Mouse (Mus musculus) frontal cortex, postnatal 25 days (tissue): Measurements from ENCODE around the gene Hbb-y.
"Not testable (repeated sequence)": the region's sequence is repeated elsewhere in the genome, so short reads cannot be mapped to it uniquely, and the experiment has no call there.

Source experiments
- DNase-seq, 2 experiments: peaks; one replicate each; pipeline ENCODE4 v3.0.0; 2022; ENCODE audit warnings: low spot score in 2 of 2

Hbb-y gene

GRCm38 (mm10) chr7:103853090-103853489 is at the start of gene Hbb-y:
Hbb-y (minus strand) TSS chr7:103853216.
- DNase-seq = no peak

GRCm38 (mm10) chr7:103894385-103894784 is 41.4 kb upstream of the Hbb-y start, which contains the start of gene Olfr64:
Olfr64 (minus strand) TSS chr7:103894485.
- no peak for DNase-seq

- DNase-seq = no peak
Observed at GRCm38 (mm10) chr7:103886152-103886551, 33.1 kb upstream of the Hbb-y start, which contains the start of gene Olfr66. Olfr66 (minus strand) TSS chr7:103886252.

- no peak for DNase-seq
Observed at GRCm38 (mm10) chr7:103877093-103877492, 24.1 kb upstream of the Hbb-y start.

- no peak for DNase-seq
Observed at GRCm38 (mm10) chr7:103874451-103874850, 21.4 kb upstream of the Hbb-y start.

GRCm38 (mm10) chr7:103873064-103873463 is 20.0 kb upstream of the Hbb-y start:
- DNase-seq = no peak

GRCm38 (mm10) chr7:103870667-103871066 is 17.7 kb upstream of the Hbb-y start:
- no peak for DNase-seq

- DNase-seq = no peak
Observed at GRCm38 (mm10) chr7:103865716-103866115, 12.7 kb upstream of the Hbb-y start.

- no peak for DNase-seq
Observed at GRCm38 (mm10) chr7:103861531-103861930, 8.5 kb upstream of the Hbb-y start.

GRCm38 (mm10) chr7:103860855-103861254 is 7.8 kb upstream of the Hbb-y start:
- no peak for DNase-seq

GRCm38 (mm10) chr7:103859076-103859475 is 6.1 kb upstream of the Hbb-y start:
- no peak for DNase-seq

- no peak for DNase-seq
Observed at GRCm38 (mm10) chr7:103854669-103855068, 1.7 kb upstream of the Hbb-y start.

- no peak for DNase-seq
Observed at GRCm38 (mm10) chr7:103844525-103845325, 8.3 kb downstream of the Hbb-y start.

GRCm38 (mm10) chr7:103843034-103843433 is 10.0 kb downstream of the Hbb-y start, which contains the start of gene Hbb-bh1:
Hbb-bh1 (minus strand) TSS chr7:103843164.
- no peak for DNase-seq

GRCm38 (mm10) chr7:103840268-103840667 is 12.7 kb downstream of the Hbb-y start, which contains the start of gene Hbb-bh2:
Hbb-bh2 (minus strand) TSS chr7:103840520.
- no peak for DNase-seq

- no peak for DNase-seq
Observed at GRCm38 (mm10) chr7:103827808-103828207, 25.2 kb downstream of the Hbb-y start, which contains the start of gene Hbb-bs. Hbb-bs (minus strand) TSS chr7:103828096.

GRCm38 (mm10) chr7:103827139-103827538 is 25.9 kb downstream of the Hbb-y start:
- not testable (repeated sequence) for DNase-seq

- DNase-seq = no peak
Observed at GRCm38 (mm10) chr7:103826255-103826887, 26.6 kb downstream of the Hbb-y start.

GRCm38 (mm10) chr7:103825536-103826254 is 27.3 kb downstream of the Hbb-y start:
- DNase-seq = no peak

- no peak for DNase-seq
Observed at GRCm38 (mm10) chr7:103824597-103824996, 28.4 kb downstream of the Hbb-y start.

- DNase-seq = not testable (repeated sequence)
Observed at GRCm38 (mm10) chr7:103815085-103815484, 37.9 kb downstream of the Hbb-y start.

GRCm38 (mm10) chr7:103813766-103814165 is 39.2 kb downstream of the Hbb-y start, which contains the start of gene Hbb-bt:
Hbb-bt (minus strand) TSS chr7:103813996.
- no peak for DNase-seq
